Mouse (Mus musculus) myocyte (in vitro differentiated cells): ENCODE data around the gene Dennd1b.

Experiments used
- CEBPB ChIP-seq: IDR thresholded peaks from 2 replicates; pipeline ENCODE4 v1.6.1; 2011; ENCODE audit warnings: mild to moderate bottlenecking, moderate library complexity; ENCODE audit not compliant: poor library complexity, insufficient read depth, severe bottlenecking
- E2F4 ChIP-seq: IDR thresholded peaks from one replicate; pipeline ENCODE4 v1.6.1; 2011; ENCODE audit warnings: mild to moderate bottlenecking, control low read depth, moderate library complexity; ENCODE audit not compliant: insufficient read depth
- MAX ChIP-seq: IDR thresholded peaks from one replicate; pipeline ENCODE4 v1.6.1; 2011; ENCODE audit warnings: low read depth, mild to moderate bottlenecking, control low read depth
- POLR2A ChIP-seq: IDR thresholded peaks from one replicate; pipeline ENCODE4 v1.6.1; 2011; ENCODE audit warnings: low read depth, mild to moderate bottlenecking, control low read depth, moderate library complexity; ENCODE audit not compliant: insufficient read length
- POLR2AphosphoS2 ChIP-seq: IDR thresholded peaks from one replicate; pipeline ENCODE4 v1.6.1; 2011; ENCODE audit warnings: low read depth, control low read depth; ENCODE audit not compliant: insufficient read length
- SRF ChIP-seq: IDR thresholded peaks from one replicate; pipeline ENCODE4 v1.6.1; 2011; ENCODE audit warnings: low read depth; ENCODE audit not compliant: control insufficient read depth, insufficient read length
- TCF12 ChIP-seq: IDR thresholded peaks from one replicate; pipeline ENCODE4 v1.6.1; 2011; ENCODE audit warnings: mild to moderate bottlenecking, control low read depth; ENCODE audit not compliant: poor library complexity, insufficient read depth, severe bottlenecking
- TCF3 ChIP-seq: IDR thresholded peaks from one replicate; pipeline ENCODE4 v1.6.1; 2011; ENCODE audit warnings: low read depth, control low read depth; ENCODE audit not compliant: insufficient read length
- USF1 ChIP-seq: IDR thresholded peaks from one replicate; pipeline ENCODE4 v1.6.1; 2011; ENCODE audit warnings: low read depth, mild to moderate bottlenecking, control low read depth, moderate library complexity

GRCm38 (mm10) chr1:139049881-139050472, 86.7 kb downstream of the Dennd1b start:
- TF ChIP-seq SRF (no peak), POLR2A (no peak), MAX (no peak), USF1 (no peak), E2F4 (no peak), CEBPB (no peak), TCF3 (no peak), POLR2AphosphoS2 (no peak), TCF12 (no peak)
